Mouse (Mus musculus) liver, embryonic 13.5 days (tissue): ENCODE results near the gene Gm16181. TPM values are rescaled to one million over a fixed set of nuclear protein-coding genes. Genes with fewer than 3 reads are reported as not detected.

Experiments used
- ATAC-seq: fragments of 200-750 bp; cut with Nextera tagmentation; 2 replicates; pipeline ENCODE4 v1.8.0; 2017; ENCODE audit warnings: low read depth, mild to moderate bottlenecking, moderate number of reproducible peaks, moderate library complexity
- DNase-seq: peaks from one replicate; pipeline ENCODE4 v3.0.0; 2022
- H3K27ac ChIP-seq: fragments of 300-500 bp; sonication (generic); 2 replicates; pipeline ENCODE4 v1.5.1; 2015; ENCODE audit warnings: moderate library complexity, mild to moderate bottlenecking, inconsistent platforms
- H3K27me3 ChIP-seq: fragments of 300-500 bp; sonication (generic); 2 replicates; pipeline ENCODE4 v1.6.1; 2015; ENCODE audit warnings: mild to moderate bottlenecking, inconsistent platforms
- H3K36me3 ChIP-seq: fragments of 300-500 bp; sonication (generic); 2 replicates; pipeline ENCODE4 v1.6.1; 2015; ENCODE audit warnings: mild to moderate bottlenecking, inconsistent platforms
- H3K4me1 ChIP-seq: fragments of 300-500 bp; sonication (generic); replicated peaks from 2 replicates; pipeline ENCODE4 v1.6.1; 2015; ENCODE audit warnings: inconsistent platforms
- H3K4me2 ChIP-seq: fragments of 300-500 bp; sonication (generic); 2 replicates; pipeline ENCODE4 v1.6.1; 2015; ENCODE audit warnings: inconsistent platforms, mild to moderate bottlenecking, moderate library complexity
- H3K4me3 ChIP-seq: fragments of 300-500 bp; sonication (generic); replicated peaks from 2 replicates; pipeline ENCODE4 v1.5.1; 2015; ENCODE audit warnings: mild to moderate bottlenecking, inconsistent platforms
- H3K9ac ChIP-seq: fragments of 300-500 bp; sonication (generic); 2 replicates; pipeline ENCODE4 v1.6.1; 2015; ENCODE audit warnings: mild to moderate bottlenecking, inconsistent platforms
- H3K9me3 ChIP-seq: fragments of 300-500 bp; sonication (generic); replicated peaks from 2 replicates; pipeline ENCODE4 v1.6.1; 2016; ENCODE audit warnings: inconsistent platforms
- WGBS: fragments of 180-500 bp; shearing (Covaris S2); methylation state at CpG from one replicate; pipeline ENCODE4 v1.1.7; 2015; ENCODE audit not compliant: insufficient replicate concordance; 5-methylcytosine and 5-hydroxymethylcytosine counted together
- polyA plus RNA-seq: library from polyadenylated mRNA; unstranded; fragments of >200 nt; fragmentation: Nextera tagmentation; extraction: Ambion mirVana; gene quantifications from 2 replicates; pipeline ENCODE4 v1.2.1, GENCODE M21; 2015

Gene Gm16181
- polyA plus RNA-seq, 1 experiment from 2014 or later, result 0.36 TPM

DNA sequence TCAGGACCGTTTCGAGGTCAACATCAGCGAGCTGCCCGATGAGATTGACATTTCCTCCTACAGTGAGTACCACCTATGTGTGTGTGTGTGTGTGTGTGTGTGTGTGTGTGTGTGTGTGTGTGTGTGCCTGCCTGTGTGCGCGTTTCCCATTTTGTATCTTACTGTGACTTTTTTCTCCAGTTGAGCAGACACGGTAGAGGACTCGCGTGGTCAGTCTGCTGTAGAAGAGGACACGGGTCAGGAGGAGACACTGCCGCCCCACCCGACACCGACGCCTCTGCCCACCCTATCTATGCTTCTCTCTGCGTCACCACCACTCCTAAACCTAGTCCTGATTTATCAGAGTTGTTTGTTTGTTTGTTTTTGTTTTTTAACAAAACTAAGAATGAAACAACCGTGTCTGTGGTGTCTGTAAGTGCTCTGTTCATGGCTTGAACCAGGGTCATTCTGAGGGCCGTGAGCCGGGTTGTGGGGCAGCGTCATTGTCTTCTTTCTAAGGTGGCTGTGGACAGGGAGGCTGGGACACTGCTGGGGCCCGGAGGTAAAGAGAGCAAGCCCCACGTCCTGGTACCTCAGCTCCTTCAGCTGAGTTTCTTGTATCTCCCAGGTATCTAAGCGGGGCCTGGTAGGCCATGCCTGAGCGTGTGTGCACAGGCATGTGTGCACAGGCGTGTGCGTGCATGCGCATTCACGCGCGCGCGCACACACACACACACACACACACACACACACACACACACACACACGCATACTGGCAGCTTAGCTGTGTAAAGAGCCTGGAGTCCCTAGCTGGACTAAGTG is 32.9 kb downstream of the Gm16181 start:
- WGBS, result 83% methylated on average over 32 of the region's 32 CpGs
- peaks cover 59% of the 10 kb centered on the region for H3K36me3 ChIP-seq
- peaks cover 18% of the 10 kb centered on the region for H3K4me1 ChIP-seq
- H3K9me3 ChIP-seq, result no peaks in the 10 kb centered on the region
- ATAC-seq (no peak), DNase-seq (no peak)
- no peaks in the 10 kb centered on the region for H3K27me3 ChIP-seq
- H3K4me3 ChIP-seq, result no peak overlapping the region
- no peak overlapping the region for H3K27ac ChIP-seq
- no peak overlapping the region for H3K4me2 ChIP-seq
- no peak overlapping the region for H3K9ac ChIP-seq

DNA sequence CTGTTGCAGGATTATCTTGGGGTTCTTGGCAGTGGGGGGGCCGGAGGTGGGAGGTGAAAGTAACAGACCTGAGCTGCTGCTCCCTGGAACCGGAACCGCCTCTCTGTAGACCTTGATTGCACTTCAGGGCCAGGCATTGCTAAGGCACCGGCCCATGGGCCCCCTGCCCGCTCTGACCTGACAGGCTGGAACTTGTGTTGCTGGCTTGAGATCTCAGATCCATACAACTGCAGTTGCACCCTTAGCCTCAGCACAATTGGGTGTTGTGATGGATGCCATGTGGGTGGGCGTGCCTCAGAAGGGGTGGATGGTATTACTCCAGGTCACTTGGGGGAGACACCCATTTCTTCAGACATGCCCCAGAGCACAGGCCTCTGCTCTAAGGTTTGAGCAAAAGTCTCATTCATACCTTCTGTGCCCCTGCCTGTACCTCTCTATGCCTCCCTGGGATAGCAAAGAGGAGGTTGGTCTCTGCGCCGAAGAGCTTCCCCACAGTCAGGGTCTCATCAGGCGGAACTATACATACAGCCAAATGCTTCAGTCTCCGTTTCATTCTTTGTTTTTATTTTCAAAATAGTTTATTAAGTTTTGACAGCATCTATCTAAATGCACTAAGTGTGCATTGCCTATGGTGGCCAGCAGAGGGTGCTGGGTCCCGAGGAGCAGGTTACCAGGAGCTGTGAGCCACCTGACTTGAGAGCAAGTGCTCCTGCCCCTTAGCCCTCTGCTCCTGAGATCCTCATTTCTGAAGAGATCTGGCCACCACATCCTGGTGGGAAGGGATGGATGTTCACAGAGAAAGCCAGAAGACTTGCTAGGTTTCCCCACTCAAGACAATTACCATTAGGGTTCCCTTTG is 33.8 kb downstream of the Gm16181 start:
- Histone ChIP-seq H3K4me2 (no peak overlapping the region), H3K27me3 (no peaks in the 10 kb centered on the region), H3K9ac (no peak overlapping the region), H3K4me1 (peaks cover 25% of the 10 kb centered on the region), H3K36me3 (peaks cover 49% of the 10 kb centered on the region), H3K9me3 (no peaks in the 10 kb centered on the region), H3K4me3 (no peak overlapping the region), H3K27ac (0 out of 2 replicates have a peak overlapping the region, but pooled peaks have one; percentile 7)
- no peak for DNase-seq
- 55% methylated on average over 11 of the region's 11 CpGs for WGBS
- ATAC-seq, result peak; percentile 37; the same call in 1 of the 2 replicates

DNA sequence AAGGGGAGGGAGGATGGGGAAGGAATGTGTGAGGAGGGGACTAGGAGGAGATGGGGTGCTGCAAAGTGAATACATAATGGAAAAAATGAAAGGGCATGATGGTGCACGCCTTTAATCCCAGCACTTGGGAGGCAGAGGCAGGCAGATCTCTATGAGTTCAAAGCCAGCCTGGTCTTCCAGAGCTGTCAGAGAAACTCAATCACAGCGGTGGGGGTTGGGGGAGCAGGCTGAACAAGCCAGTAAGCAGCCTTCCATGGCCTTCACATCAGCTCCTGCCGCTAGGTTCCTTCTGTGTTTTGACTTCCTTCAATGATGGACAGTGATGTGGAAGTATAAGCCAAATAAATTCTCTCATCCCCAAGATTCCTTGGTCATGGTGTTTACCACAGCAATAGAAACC is 34.7 kb downstream of the Gm16181 start:
- 45% methylated on average over 3 of the region's 3 CpGs for WGBS

DNA sequence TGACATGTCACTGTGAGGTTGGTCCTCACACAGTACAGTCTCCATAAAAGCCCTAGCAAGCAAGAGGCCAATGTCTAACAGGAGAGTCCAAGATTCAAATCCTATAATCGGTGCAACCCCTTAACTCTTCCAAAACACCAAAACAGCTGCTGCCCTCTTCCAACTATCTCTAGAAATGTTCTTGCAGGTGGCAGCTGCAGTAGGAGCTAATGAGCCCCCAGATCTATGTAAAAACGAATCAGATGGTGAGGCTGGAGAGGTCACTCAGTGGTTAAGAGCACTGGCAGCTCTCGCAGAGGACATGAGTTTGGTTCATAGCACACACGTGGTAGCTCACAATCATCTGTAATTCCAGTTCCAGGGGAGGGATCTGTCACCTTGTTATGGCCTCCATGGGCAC is 35.1 kb downstream of the Gm16181 start:
- no peaks in the 10 kb centered on the region for H3K27me3 ChIP-seq
- H3K27ac ChIP-seq, result no peak overlapping the region
- no peak overlapping the region for H3K9ac ChIP-seq
- DNase-seq (no peak), ATAC-seq (no peak)
- 49% methylated on average over 4 of the region's 4 CpGs for whole genome bisulfite sequencing
- peaks cover 37% of the 10 kb centered on the region for H3K36me3 ChIP-seq
- no peaks in the 10 kb centered on the region for H3K9me3 ChIP-seq
- no peak overlapping the region for H3K4me2 ChIP-seq
- H3K4me1 ChIP-seq, result peaks cover 24% of the 10 kb centered on the region
- H3K4me3 ChIP-seq, result no peak overlapping the region

More for the DNA sequence above, 34.7 kb downstream of the Gm16181 start:
- peaks cover 41% of the 10 kb centered on the region for H3K36me3 ChIP-seq
- no peaks in the 10 kb centered on the region for H3K27me3 ChIP-seq
- H3K4me3 ChIP-seq, result no peak overlapping the region
- DNase-seq (no peak), ATAC-seq (no peak)
- H3K9ac ChIP-seq, result no peak overlapping the region
- H3K4me1 ChIP-seq, result peaks cover 24% of the 10 kb centered on the region
- no peaks in the 10 kb centered on the region for H3K9me3 ChIP-seq
- H3K4me2 ChIP-seq, result no peak overlapping the region
- H3K27ac ChIP-seq, result no peak overlapping the region

DNA sequence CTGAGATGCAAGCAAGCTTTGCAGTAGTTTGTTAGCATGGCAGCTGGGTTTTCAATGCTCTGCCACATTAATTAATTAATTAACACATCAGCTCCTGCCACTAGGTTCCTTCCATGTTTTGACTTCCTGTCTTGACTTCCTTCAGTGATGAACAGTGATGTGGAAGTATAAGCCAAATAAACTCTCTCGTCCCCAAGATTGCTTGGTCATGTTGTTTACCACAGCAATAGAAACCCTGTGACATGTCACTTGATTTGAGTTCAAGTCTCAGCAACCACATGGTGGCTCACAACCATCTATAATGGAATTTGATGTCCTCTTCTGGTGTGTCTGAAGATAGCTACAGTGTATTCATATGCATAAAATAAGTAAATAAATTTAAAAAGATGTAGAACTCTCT is 36.7 kb downstream of the Gm16181 start:
- peaks cover 25% of the 10 kb centered on the region for H3K4me1 ChIP-seq
- peak overlapping the region; percentile 70 for H3K4me2 ChIP-seq
- no peaks in the 10 kb centered on the region for H3K27me3 ChIP-seq
- peak overlapping the region; percentile 86 for H3K27ac ChIP-seq
- DNase-seq (no peak), ATAC-seq (0 out of 2 replicates have a peak, but pooled peaks have one; percentile 35)
- H3K9ac ChIP-seq, result peak overlapping the region; percentile 70
- H3K36me3 ChIP-seq, result peaks cover 21% of the 10 kb centered on the region
- H3K9me3 ChIP-seq, result no peaks in the 10 kb centered on the region
- peak overlapping the region; percentile 55; the same call in 1 of the 2 replicates for H3K4me3 ChIP-seq
- WGBS, result 20% methylated on average over 1 of the region's 1 CpGs

DNA sequence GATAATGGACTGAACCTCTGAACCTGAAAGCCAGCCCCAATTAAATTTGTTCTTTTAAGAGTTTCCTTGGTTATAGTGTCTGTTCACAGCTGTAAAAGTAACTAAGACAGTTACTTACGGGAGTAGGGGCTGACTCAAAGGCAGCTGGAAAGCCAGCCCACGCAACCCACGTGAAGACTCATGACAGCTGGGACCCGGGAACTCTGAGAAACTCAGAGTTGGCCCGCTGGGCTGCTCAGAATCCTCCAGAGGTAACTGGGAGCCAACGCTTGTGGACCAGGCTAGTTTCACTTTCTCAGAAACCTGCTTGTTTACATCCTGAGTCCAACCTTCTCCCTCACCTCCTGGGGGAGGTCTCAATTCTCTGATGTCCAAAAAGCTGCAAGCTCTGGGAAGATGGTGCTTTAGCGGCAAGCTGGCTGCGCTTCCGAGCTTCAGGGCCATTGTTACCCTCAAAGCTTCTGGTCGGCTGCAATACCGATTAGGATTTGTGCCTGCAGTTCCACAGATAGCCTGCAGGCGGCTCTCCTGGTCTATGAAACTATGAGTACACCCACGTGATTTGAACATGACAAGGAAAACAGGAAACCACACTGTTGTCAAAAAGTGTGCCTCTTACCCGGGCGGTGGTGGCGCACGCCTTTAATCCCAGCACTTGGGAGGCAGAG is 37.3 kb downstream of the Gm16181 start:
- Histone ChIP-seq H3K4me2 (peak overlapping the region; percentile 70), H3K9ac (peak overlapping the region; percentile 70), H3K4me3 (peak overlapping the region; percentile 55), H3K36me3 (peaks cover 15% of the 10 kb centered on the region), H3K27ac (peak overlapping the region; percentile 86), H3K4me1 (peaks cover 24% of the 10 kb centered on the region), H3K9me3 (no peaks in the 10 kb centered on the region), H3K27me3 (no peaks in the 10 kb centered on the region)
- ATAC-seq (peak; percentile 39), DNase-seq (peak; percentile 87)
- 6% methylated on average over 17 of the region's 17 CpGs for WGBS

DNA sequence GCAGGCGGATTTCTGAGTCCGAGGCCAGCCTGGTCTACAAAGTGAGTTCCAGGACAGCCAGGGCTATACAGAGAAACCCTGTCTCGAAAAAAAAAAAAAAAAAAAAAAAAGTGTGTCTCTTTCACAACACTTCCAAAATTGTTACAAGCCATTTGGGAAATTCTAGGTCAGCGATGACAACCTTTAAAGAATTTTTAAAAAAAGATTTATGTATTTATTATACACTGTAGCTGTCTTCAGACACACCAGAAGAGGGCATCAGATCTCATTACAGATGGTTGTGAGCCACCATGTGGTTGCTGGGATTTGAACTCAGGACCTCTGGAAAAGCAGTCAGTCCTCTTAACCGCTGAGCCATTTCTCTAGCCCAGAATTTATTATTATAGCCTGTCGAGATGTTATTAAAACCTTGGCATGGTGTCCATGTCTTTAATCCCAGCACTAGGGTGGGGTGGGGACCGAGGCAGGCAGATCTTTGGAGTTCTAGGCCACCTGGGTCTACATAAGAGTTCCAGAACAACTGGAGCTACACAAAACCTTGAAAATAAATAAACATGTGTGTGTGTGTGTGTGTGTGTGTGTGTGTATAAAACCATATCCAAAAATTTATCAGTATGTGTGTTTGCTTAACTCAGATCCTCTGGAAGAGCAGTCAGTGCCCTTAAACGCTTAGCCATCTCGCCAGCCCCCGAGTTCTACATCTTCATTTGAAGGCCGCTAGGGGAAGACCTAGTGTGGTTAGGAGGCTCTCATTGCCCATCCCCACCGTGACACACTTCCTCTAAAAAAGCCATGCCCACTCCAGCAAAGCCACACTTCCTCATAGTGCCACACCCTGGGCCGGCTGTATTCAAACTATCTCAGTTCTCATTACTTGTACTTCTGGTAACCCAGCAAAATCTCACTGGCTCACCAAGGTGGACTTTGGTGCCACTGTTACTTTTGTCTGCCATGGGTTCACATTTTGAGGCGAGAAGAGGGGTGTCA is 38.2 kb downstream of the Gm16181 start:
- peak overlapping the region; percentile 70 for H3K4me2 ChIP-seq
- H3K9me3 ChIP-seq, result no peaks in the 10 kb centered on the region
- 0 out of 2 replicates have a peak overlapping the region, but pooled peaks have one; percentile 55 for H3K4me3 ChIP-seq
- no peak for DNase-seq
- H3K27ac ChIP-seq, result no peak overlapping the region
- 0 out of 2 replicates have a peak, but pooled peaks cover 1% of the 10 kb centered on the region for H3K27me3 ChIP-seq
- peaks cover 7% of the 10 kb centered on the region for H3K36me3 ChIP-seq
- WGBS, result 24% methylated on average over 14 of the region's 14 CpGs
- ATAC-seq, result no peak
- no peak overlapping the region for H3K9ac ChIP-seq
- H3K4me1 ChIP-seq, result peaks cover 28% of the 10 kb centered on the region

DNA sequence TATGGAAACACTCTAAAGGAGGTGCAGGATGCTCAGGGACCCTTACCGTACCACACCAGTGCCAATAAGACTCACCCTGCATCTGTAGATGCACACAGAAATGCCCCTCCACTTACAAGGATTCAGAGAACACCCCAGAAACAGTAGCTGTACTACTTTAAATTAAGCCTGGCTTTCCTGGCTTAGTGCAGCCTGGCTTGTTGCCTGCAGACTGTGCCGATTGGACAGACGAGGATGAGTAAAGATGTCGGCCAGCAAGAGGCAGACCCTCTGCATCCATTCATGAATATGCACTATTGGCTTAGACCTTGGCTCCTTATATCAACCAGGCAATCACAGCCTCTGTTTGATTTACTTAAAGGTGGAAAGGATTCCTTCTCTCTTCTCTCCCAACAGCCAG is 39.0 kb downstream of the Gm16181 start:
- no peak overlapping the region for H3K9ac ChIP-seq
- H3K4me3 ChIP-seq, result no peak overlapping the region
- no peaks in the 10 kb centered on the region for H3K9me3 ChIP-seq
- no peak for ATAC-seq
- no peak overlapping the region for H3K27ac ChIP-seq
- H3K4me2 ChIP-seq, result no peak overlapping the region
- no peaks in the 10 kb centered on the region for H3K36me3 ChIP-seq
- peaks cover 35% of the 10 kb centered on the region for H3K4me1 ChIP-seq
- WGBS, result 80% methylated on average over 4 of the region's 4 CpGs
- H3K27me3 ChIP-seq, result 0 out of 2 replicates have a peak, but pooled peaks cover 5% of the 10 kb centered on the region
- DNase-seq, result no peak

DNA sequence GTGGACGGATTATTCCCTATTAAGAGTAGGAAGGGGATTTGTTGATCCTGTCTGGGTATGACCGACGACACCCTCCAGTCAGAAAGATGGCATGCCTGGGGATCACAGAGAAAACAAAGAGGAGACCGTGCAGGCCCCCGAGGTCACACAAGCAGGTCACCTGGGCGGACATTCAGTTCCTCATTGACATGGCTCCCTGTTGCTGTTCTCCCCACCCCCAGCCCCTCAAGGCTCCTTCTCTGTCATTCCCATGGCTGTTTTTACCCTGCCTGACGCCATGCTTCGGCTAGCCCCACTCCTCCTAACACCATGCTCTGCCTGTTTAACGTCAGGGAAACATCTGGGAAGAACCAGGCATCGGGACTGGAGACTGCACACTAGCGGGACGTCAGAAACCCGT is 41.0 kb downstream of the Gm16181 start:
- Histone ChIP-seq H3K4me3 (no peak overlapping the region), H3K9ac (no peak overlapping the region), H3K27me3 (0 out of 2 replicates have a peak, but pooled peaks cover 5% of the 10 kb centered on the region), H3K4me2 (no peak overlapping the region), H3K4me1 (peaks cover 35% of the 10 kb centered on the region), H3K27ac (no peak overlapping the region), H3K36me3 (no peaks in the 10 kb centered on the region), H3K9me3 (no peaks in the 10 kb centered on the region)
- DNase-seq, result no peak
- WGBS, result 81% methylated on average over 13 of the region's 13 CpGs
- no peak for ATAC-seq
